Comparison of ENCODE assay signal across 11 mouse cellular contexts in genomic region chr5:139541151-139542042, GRCm38 (mm10). TPM values are rescaled to one million over a fixed set of nuclear protein-coding genes. Genes with fewer than 3 reads are reported as not detected.
A peak's percentile ranks its signal among the peaks of the same experiment; 100 is the strongest.
DNase-seq lines count a peak whose midpoint lies in the region; ATAC-seq and TF ChIP-seq lines count a peak whose summit lies in the region.
"Had no signal": no experiment of that assay in that cellular context is flagged by ENCODE, and none has a peak within 500 bp of the region (broad histone marks: within the 10 kb centered on the region; RNA-seq: fewer than 3 reads in every experiment).

No protein-coding gene starts in this region.

- WGBS in liver, adult 2 months, result 8% methylated on average over 44 of the region's 44 CpGs
- 4% methylated on average over 44 of the region's 44 CpGs for WGBS in liver, postnatal 0 days (ENCODE audit: insufficient replicate concordance)
- under 1% methylated on average over 44 of the region's 44 CpGs for WGBS in hindbrain, embryonic 12.5 days
- 1% methylated on average over 44 of the region's 44 CpGs for WGBS in neural tube, embryonic 13.5 days

- no peak overlapping the region for H3K4me3 ChIP-seq in liver, adult 2 months (ENCODE audit: insufficient read depth, low read depth, low read length)
- H3K4me3 ChIP-seq in liver, postnatal 0 days (ENCODE audit: low read depth, low read length), result no peak overlapping the region; the same call in 1 of the 2 replicates
- peak overlapping the region; percentile 12 for H3K4me3 ChIP-seq in hindbrain, embryonic 12.5 days
- peak overlapping the region; percentile 24 for H3K4me3 ChIP-seq in neural tube, embryonic 13.5 days
- H3K4me3 ChIP-seq: liver, embryonic 13.5 days; myocyte had no signal

- H3K4me2 ChIP-seq in liver, postnatal 0 days (ENCODE audit: low read depth, low read length), result no peak overlapping the region
- H3K4me2 ChIP-seq in hindbrain, embryonic 12.5 days (replicated peaks), result peak overlapping the region; percentile 42
- H3K4me2 ChIP-seq in neural tube, embryonic 13.5 days, result peak overlapping the region; percentile 50
- H3K4me2 ChIP-seq: liver, embryonic 13.5 days had no signal

- no peak overlapping the region for H3K9ac ChIP-seq in liver, adult 2 months (ENCODE audit: low read depth, low read length)
- no peak overlapping the region for H3K9ac ChIP-seq in liver, postnatal 0 days (replicated peaks)
- H3K9ac ChIP-seq in hindbrain, embryonic 12.5 days, result no peak overlapping the region
- 0 out of 2 replicates have a peak overlapping the region, but pooled peaks have one; percentile 41 for H3K9ac ChIP-seq in neural tube, embryonic 13.5 days
- H3K9ac ChIP-seq: liver, embryonic 13.5 days had no signal

- no peak overlapping the region for H3K27ac ChIP-seq in liver, adult 2 months (replicated peaks; ENCODE audit: insufficient read depth, low read depth, low read length)
- no peak overlapping the region for H3K27ac ChIP-seq in liver, postnatal 0 days (ENCODE audit: low read depth)
- H3K27ac ChIP-seq in hindbrain, embryonic 12.5 days, result peak overlapping the region; percentile 91
- H3K27ac ChIP-seq in neural tube, embryonic 13.5 days (replicated peaks), result peak overlapping the region; percentile 91
- H3K27ac ChIP-seq: liver, embryonic 13.5 days had no signal

- TF ChIP-seq EP300 in liver, postnatal 0 days (IDR thresholded peaks at IDR 0.05; ENCODE audit: low read depth), result no peak

- peak; percentile 12 for DNase-seq in liver, adult 2 months (ENCODE audit: extremely low read depth, low read depth, low spot score)
- no peak for DNase-seq in liver, postnatal 0 days
- peak; percentile 57 to 69 for DNase-seq in cerebellum, postnatal 36 days
- DNase-seq in layer of hippocampus, adult 18-20 months (ENCODE audit: low spot score in 2 of 2), result no peak
- DNase-seq: kidney, adult 11 months; liver, embryonic 13.5 days had no signal

- ATAC-seq in liver, postnatal 0 days, result no peak
- ATAC-seq in hindbrain, embryonic 12.5 days (ENCODE audit: low FRiP score), result no peak
- ATAC-seq in neural tube, embryonic 13.5 days (ENCODE audit: low read depth), result no peak
- no peak for ATAC-seq in erythroid progenitor cell, adult 5-6 weeks (replicated peaks; ENCODE audit: low FRiP score, poor library complexity, severe bottlenecking)

- no peaks in the 10 kb centered on the region for H3K9me3 ChIP-seq in liver, postnatal 0 days (ENCODE audit: low read length)
- no peaks in the 10 kb centered on the region for H3K9me3 ChIP-seq in hindbrain, embryonic 12.5 days (replicated peaks)
- H3K9me3 ChIP-seq in neural tube, embryonic 13.5 days, result no peaks in the 10 kb centered on the region
- H3K9me3 ChIP-seq: liver, embryonic 13.5 days had no signal

- no peaks in the 10 kb centered on the region for H3K36me3 ChIP-seq in liver, adult 2 months (ENCODE audit: control insufficient read depth, insufficient read depth, low read length)
- no peaks in the 10 kb centered on the region for H3K36me3 ChIP-seq in liver, postnatal 0 days (replicated peaks; ENCODE audit: insufficient read depth, low read length)
- H3K36me3 ChIP-seq in hindbrain, embryonic 12.5 days, result no peaks in the 10 kb centered on the region
- no peaks in the 10 kb centered on the region for H3K36me3 ChIP-seq in neural tube, embryonic 13.5 days
- H3K36me3 ChIP-seq: liver, embryonic 13.5 days had no signal

- no peak for TF ChIP-seq POLR2A in liver, adult 2 months (IDR thresholded peaks at IDR 0.05; ENCODE audit: extremely low read depth, insufficient read depth, low read length)

- H3K79me2 ChIP-seq in liver, adult 2 months (ENCODE audit: control insufficient read depth, insufficient read depth, low read length), result no peaks in the 10 kb centered on the region

- H3K4me1 ChIP-seq in liver, adult 2 months (ENCODE audit: control insufficient read depth, insufficient read depth, low read length), result no peaks in the 10 kb centered on the region
- no peaks in the 10 kb centered on the region for H3K4me1 ChIP-seq in liver, postnatal 0 days (ENCODE audit: insufficient read depth)
- H3K4me1 ChIP-seq in hindbrain, embryonic 12.5 days, result peaks cover 41% of the 10 kb centered on the region
- H3K4me1 ChIP-seq in neural tube, embryonic 13.5 days (replicated peaks), result peaks cover 78% of the 10 kb centered on the region

- no peak for TF ChIP-seq CTCF in liver, adult 2 months (IDR thresholded peaks at IDR 0.05; ENCODE audit: low read depth, low read length)
- TF ChIP-seq CTCF in liver, postnatal 0 days (IDR thresholded peaks at IDR 0.05; ENCODE audit: low read depth), result no peak

- peaks cover 46% of the 10 kb centered on the region for H3K27me3 ChIP-seq in liver, adult 2 months (ENCODE audit: control insufficient read depth, insufficient read depth, low read length)
- peaks cover 100% of the 10 kb centered on the region for H3K27me3 ChIP-seq in liver, postnatal 0 days (ENCODE audit: insufficient read depth, low read length)
- H3K27me3 ChIP-seq in hindbrain, embryonic 12.5 days, result peaks cover 85% of the 10 kb centered on the region
- H3K27me3 ChIP-seq in neural tube, embryonic 13.5 days, result peaks cover 89% of the 10 kb centered on the region

RNA-seq across cellular contexts. Expression of gene Uncx, which starts 1.9 kb away (rescaled TPM):
- total RNA-seq in liver, adult 2 months (2014; rRNA removed), result not detected in 2 replicates
- not detected in 2 replicates for polyA plus RNA-seq in liver, adult 2 months (2012; rRNA removed)
- not detected in 2 replicates for polyA plus RNA-seq in liver, postnatal 0 days (2015; fragmentation: Nextera tagmentation; extraction: Ambion mirVana)
- 97.3 and 99.4 TPM in 2 replicates for polyA plus RNA-seq in hindbrain, embryonic 12.5 days (2016; fragmentation: Nextera tagmentation; extraction: Ambion mirVana)
- polyA plus RNA-seq in neural tube, embryonic 13.5 days (2015; fragmentation: Nextera tagmentation; extraction: Ambion mirVana), result 43.3 and 46.4 TPM in 2 replicates
- under 1 TPM in 1 of 2 experiments, not detected in 1; 0.15 TPM for total RNA-seq in layer of hippocampus, adult 18-20 months (2021)
- not detected in 2 replicates for total RNA-seq in erythroid progenitor cell, adult 5-6 weeks (2015; ENCODE audit: low replicate concordance)
- not detected in 2 replicates for total RNA-seq in erythroid progenitor cell, adult 5-6 weeks (2017; ENCODE audit: low replicate concordance)
- total RNA-seq: gastrocnemius, adult 18-20 months had no signal
- polyA plus RNA-seq: liver, embryonic 13.5 days; myocyte had no signal

RNA-seq across cellular contexts. Expression of gene Zfand2a, which starts 57.0 kb away (rescaled TPM):
- 3.9 and 5.2 TPM in 2 replicates for total RNA-seq in liver, adult 2 months (2014; rRNA removed)
- polyA plus RNA-seq in liver, adult 2 months (2012; rRNA removed), result 6.4 and 6.5 TPM in 2 replicates
- polyA plus RNA-seq in liver, postnatal 0 days (2015; fragmentation: Nextera tagmentation; extraction: Ambion mirVana), result 1.8 TPM in 2 replicates
- polyA plus RNA-seq in hindbrain, embryonic 12.5 days (2016; fragmentation: Nextera tagmentation; extraction: Ambion mirVana), result 12.0 and 14.6 TPM in 2 replicates
- polyA plus RNA-seq in neural tube, embryonic 13.5 days (2015; fragmentation: Nextera tagmentation; extraction: Ambion mirVana), result 16.0 and 18.0 TPM in 2 replicates
- 10 to 100 TPM; 50.4 to 51.6 TPM for total RNA-seq in layer of hippocampus, adult 18-20 months (2021)
- 7.2 and 9.2 TPM in 2 replicates for total RNA-seq in erythroid progenitor cell, adult 5-6 weeks (2015; ENCODE audit: low replicate concordance)
- total RNA-seq in erythroid progenitor cell, adult 5-6 weeks (2017; ENCODE audit: low replicate concordance), result 3.6 and 5.8 TPM in 2 replicates

Comparison
In these comparisons a context has a peak if more than half of its experiments do, and no peak if none do; other contexts are left out.
1. DNase-seq: peak in liver, adult 2 months (single experiment) and cerebellum, postnatal 36 days (2 of 2); none in liver, postnatal 0 days (single experiment) and layer of hippocampus, adult 18-20 months (0 of 2).
2. H3K27ac ChIP-seq: peak in hindbrain, embryonic 12.5 days (single experiment) and neural tube, embryonic 13.5 days (single experiment); none in liver, adult 2 months (single experiment) and liver, postnatal 0 days (single experiment).
3. H3K4me3 ChIP-seq: peak in hindbrain, embryonic 12.5 days (single experiment) and neural tube, embryonic 13.5 days (single experiment); none in liver, adult 2 months (single experiment) and liver, postnatal 0 days (single experiment).
4. RNA of gene Uncx, which starts 1.9 kb away (polyA plus RNA-seq): 97.3 to 99.4 TPM in hindbrain, embryonic 12.5 days and 43.3 to 46.4 TPM in neural tube, embryonic 13.5 days; not detected in liver, adult 2 months and not detected in liver, postnatal 0 days; every median in the first group is over 10 times any median in the second.